Mouse (Mus musculus) NIH3T3 (cell line): Measurements from ENCODE around the gene Hist2h2ab.
"Not testable (repeated sequence)": the region's sequence is repeated elsewhere in the genome, so short reads cannot be mapped to it uniquely, and the experiment has no call there.

Experiments
- DNase-seq: peaks from one replicate; pipeline ENCODE4 v3.0.0-alpha.2; 2012; ENCODE audit warnings: low read depth

Gene Hist2h2ab

DNA sequence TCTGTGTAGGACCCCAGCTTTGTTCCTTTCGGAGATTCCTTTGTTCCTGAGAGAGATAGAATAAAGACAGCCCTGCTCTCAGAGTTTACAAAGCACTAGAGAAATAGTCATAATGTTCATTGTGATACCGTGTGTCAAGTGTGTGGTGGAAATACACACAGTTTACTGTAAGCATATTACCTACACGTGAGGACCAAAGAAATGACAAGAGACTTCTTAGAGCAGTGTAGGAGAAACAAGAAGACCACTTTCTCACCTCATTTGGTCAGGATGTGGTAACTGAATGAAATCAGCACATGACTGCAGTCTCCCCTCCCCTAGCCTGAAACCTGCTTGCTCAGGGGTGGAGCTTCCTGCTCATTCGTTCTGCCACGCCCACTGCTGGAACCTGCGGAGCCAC lies 21.5 kb upstream of the Hist2h2ab start:
- peak; percentile 38 for DNase-seq

GRCm38 (mm10) chr3:96198601-96199251 lies 20.9 kb upstream of the Hist2h2ab start:
- DNase-seq, result not testable (repeated sequence)

- no peak for DNase-seq
These were observed 19.9 kb upstream of the Hist2h2ab start for GRCm38 (mm10) chr3:96199731-96200130.

GRCm38 (mm10) chr3:96207819-96208218 lies 11.8 kb upstream of the Hist2h2ab start:
- peak; percentile 63 for DNase-seq

GRCm38 (mm10) chr3:96209242-96209641 lies 10.4 kb upstream of the Hist2h2ab start:
- DNase-seq, result peak; percentile 22

DNA sequence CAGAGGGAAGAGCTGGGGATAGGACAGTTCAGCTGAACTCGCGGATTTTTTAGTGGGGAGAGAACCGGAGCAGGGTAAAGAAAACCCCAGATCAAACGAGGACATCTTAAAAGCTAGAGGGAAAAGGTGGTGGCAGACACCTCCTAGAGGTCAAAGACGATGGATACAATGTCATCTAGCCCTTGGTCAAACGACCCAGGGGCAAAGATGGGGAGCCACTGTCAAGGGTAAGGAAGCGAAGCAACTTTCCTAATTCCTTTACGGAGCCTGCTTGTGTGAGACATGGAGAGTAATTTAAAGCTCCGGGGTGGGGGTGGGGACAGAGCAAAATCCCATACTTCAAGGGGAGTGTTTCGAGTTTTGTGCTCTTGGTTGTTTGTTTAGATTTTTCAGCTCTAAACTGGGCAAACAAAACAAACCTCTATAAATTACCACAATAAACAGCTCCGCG lies 449 bp upstream of the Hist2h2ab start:
- DNase-seq, result no peak

GRCm38 (mm10) chr3:96220131-96220764 lies 583 bp downstream of the Hist2h2ab start:
- DNase-seq, result peak; percentile 52

DNA sequence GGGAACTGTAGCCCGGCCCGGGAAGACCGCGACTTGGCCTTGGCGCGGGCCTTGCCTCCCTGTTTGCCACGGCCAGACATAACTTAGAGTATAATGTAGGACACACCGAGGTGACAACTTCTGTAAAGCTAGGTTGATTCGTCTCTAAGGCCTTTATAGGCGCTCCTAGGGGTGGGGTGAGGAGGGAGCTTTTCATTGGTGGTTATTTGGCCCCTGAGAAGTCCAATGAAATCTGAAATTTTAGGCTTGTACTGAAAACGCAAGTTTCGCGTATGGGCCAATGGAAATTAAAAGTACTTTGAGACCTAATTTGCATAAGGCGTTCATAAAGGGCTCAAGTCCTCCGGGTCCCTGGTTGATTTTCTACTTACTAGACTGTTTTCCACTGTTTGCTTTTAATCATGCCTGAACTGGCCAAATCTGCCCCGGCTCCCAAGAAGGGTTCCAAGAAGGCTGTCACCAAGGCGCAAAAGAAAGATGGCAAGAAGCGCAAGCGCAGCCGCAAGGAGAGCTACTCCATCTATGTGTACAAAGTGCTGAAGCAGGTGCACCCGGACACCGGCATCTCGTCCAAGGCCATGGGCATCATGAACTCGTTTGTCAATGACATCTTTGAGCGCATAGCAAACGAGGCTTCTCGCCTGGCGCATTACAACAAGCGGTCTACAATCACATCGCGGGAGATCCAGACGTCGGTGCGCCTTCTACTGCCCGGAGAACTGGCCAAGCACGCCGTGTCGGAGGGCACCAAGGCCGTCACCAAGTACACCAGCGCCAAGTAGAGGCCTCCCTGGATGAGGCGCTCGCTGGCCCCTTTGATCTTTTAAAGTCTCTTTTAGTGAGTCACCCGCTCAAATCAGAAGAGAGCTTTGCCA lies 1.3 kb downstream of the Hist2h2ab start, which contains the start of the genes Hist2h2ac and Hist2h2be:
Gene Hist2h2ac, minus strand, starts transcription at position 116 of the 875 bp plus-strand sequence.
Gene Hist2h2be, plus strand, starts transcription at position 355 of the 875 bp plus-strand sequence.
- peak; percentile 94 for DNase-seq

DNA sequence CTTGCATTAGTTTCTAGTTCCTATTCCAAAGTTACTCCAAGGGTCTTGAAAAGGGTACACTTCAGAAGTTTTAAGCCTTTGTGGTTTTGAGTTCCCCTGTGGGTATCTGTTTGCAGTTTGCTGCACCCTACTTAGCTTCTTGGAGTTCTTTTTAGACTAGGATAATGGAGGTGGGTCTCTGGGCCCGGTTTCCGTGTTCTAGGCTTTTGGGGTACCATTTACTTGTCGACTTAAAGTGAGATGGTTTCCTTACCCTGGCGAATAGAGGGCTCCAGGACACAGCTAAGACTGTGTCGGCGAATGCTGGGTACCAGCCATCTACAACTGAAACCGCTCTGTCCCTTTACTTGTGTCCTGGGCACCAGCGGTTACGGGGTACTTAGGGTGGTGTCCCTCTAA lies 2.0 kb downstream of the Hist2h2ab start:
- DNase-seq, result no peak

DNA sequence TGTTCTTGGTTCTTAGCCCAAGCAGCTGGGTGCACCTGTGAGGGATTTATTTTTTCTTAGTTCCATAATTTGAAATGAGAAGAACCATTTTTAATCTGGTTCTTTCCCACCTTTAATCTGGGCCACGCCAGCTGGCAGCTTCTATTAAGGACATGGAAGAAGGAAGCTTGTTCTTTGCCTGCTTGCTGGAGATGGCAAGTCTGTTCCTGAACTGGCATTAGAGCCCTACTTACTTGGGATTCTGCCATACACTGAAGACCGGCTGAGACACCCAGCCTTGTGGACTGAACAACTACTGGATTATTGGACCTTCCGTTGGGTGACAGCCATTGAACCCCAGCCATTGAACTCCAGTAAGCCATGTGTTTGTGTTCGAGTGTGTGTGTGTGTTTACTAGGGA lies 3.1 kb downstream of the Hist2h2ab start:
- no peak for DNase-seq

DNA sequence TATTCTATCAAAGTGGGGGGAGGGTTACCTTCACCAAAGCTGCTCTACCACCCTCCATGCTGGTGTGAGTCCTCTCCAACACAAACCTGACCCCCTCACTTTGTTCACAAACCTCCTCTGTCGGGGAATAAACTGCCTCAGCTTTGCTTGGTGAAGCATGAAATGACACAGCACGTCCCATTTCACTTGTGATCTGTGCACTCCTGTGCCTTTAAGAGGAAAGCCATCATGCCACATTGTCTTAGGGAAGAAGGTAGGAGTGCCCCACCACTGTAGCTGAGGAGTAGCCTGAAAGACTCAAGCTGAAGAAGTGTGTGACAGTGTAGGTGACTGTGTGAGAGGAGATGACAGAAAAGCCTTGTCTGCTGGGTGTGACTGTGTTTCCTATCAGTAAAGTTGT lies 5.8 kb downstream of the Hist2h2ab start:
- no peak for DNase-seq

DNA sequence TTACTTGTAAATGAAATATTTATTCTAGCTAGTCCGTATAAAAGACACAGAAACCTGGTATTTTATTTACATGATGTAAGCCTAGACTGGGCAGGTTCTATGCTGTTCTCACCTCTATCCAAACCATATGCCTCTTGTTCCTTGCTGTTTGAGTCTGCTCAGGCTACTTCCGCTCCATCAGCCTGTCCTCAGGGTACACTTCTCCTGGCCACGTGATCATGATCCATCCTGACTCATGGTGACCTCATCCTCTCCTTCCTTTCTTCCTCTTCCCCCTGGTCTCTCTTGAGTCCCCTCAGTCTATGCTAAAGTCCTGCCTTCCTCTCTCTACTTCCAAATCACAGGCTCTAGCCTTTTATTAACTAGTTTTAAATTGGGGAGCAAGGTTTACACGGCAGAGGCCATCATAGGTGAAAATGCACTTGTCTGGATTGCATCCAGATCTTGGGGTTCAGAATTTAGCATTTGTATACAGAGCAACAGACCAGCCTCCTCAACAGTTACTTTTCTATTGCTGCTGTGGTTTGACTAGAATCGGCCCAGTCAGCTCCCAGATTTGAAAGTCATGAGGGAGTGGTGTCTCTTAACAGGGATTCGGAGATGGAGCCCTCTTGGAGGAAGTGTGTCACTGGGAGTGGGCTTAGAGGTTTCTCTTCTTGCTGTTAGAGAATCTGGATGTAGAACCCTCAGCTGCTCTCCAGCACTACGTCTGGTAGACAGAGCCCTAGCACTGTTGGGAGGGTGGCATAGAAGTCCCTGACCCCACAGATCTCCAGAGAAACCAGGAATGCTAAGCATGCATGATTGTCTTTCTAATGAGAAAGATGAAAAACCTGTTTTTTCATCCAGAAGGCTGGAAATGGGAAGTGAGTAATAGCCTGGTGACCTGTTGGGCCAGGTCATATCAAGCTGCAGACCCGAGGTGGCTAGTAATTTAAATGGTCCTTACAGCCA lies 7.3 kb downstream of the Hist2h2ab start:
- DNase-seq, result peak; percentile 84

DNA sequence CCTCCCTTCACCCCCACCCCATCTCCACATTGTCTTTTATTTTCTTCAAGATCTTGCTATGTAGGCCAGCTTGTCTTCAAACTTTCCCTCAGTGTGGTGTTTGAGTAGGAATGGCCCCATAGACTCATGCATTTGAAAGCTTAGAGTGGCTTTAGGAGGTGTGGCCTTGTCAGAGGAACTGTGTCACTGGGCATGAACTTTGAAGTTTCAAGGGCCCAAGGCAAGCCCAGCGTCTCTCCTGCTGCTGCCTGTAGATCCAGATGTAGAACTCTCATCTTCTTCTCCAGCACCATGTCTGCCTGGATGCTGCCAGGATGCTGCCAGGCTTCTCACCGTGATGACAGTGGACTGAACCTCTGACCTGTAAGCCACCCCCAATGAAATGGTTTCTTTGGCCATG lies 9.2 kb downstream of the Hist2h2ab start:
- DNase-seq, result no peak

DNA sequence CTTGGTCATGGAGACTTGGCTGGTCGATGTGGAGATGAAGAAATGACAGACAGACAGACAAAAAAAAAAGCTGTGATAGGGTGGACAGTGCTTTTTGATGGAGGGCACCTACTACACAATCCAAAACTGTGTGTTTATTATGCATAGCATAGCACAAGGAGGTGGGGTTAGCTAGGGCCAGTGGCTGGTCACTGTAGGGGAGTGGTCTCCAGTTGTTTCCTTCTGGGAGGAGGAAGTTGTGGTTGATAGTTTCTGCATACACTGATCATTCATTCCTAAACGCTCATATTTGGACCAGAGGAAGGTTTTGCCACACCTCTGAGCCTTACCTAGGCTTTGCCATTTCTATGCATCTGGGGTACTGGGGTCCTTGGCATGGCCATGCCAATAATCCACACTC lies 10.7 kb downstream of the Hist2h2ab start:
- DNase-seq, result no peak

- no peak for DNase-seq
These were observed 11.5 kb downstream of the Hist2h2ab start for GRCm38 (mm10) chr3:96230910-96231757.

- DNase-seq, result no peak
These were observed 12.1 kb downstream of the Hist2h2ab start for GRCm38 (mm10) chr3:96231758-96232120.

DNA sequence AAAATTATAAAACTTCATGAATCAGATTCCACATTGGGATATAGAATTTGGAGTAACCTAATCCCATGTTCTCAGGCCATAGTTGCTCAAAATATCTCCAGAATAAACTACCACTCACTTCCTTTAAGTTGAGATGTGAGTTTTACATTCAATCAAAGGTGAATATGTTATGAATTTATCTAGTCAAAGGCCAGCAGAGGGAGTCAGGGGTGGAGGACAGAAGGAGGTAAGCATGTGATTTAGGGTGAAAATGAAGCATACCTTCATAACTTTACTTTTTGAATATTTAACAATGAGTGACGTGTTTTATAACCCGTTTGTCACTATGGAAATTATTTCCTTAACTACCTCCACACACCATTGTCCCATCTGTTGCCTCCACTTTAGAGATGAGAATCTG lies 15.2 kb downstream of the Hist2h2ab start:
- DNase-seq, result no peak

GRCm38 (mm10) chr3:96235836-96236235 lies 16.2 kb downstream of the Hist2h2ab start:
- DNase-seq, result no peak

- no peak for DNase-seq
These were observed 17.2 kb downstream of the Hist2h2ab start for GRCm38 (mm10) chr3:96236834-96237334.

DNA sequence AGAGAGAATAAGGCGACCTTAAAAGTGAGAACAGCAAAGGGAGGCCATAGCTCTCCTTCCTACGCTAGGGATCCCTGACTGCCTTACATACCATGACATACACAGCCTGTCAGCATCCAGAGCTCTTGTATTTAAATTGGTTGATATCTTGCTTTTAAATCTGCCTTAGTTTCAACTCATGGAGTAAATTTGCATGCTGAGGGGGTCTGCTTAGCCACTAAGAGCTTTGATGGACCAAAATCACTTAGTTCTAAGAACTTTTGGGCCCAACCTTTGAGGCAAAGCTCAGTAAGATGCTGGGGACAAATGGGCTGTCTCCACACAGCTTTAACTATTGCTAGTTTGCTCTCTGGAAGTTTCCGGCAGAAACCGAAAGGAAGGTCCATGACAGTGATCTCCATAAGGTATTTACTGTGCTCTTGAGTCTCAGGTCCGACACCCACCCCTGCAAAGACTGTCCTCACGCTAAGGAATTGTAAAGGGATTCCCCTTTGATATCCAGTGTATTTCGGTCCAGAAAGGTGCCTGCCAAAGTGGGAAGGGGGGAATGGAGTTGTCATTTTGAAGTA lies 17.8 kb downstream of the Hist2h2ab start:
- peak; percentile 38 for DNase-seq
